Mouse (Mus musculus) thymus, adult 2 months (tissue): ENCODE data around the gene Nsl1. TPM values are rescaled to one million over a fixed set of nuclear protein-coding genes. Genes with fewer than 3 reads are reported as not detected.

ENCODE experiments used
- DNase-seq: peaks from one replicate; pipeline ENCODE4 v3.0.0; 2021
- H3K27ac ChIP-seq: fragments of 200-500 bp; 2 replicates; pipeline ENCODE4 v1.5.1; 2012; ENCODE audit warnings: low read length, control low read depth; ENCODE audit not compliant: control insufficient read depth, insufficient read depth
- H3K27me3 ChIP-seq: fragments of 200-500 bp; 2 replicates; pipeline ENCODE4 v1.6.1; 2012; ENCODE audit warnings: mild to moderate bottlenecking, low read length, moderate library complexity, mixed read lengths; ENCODE audit not compliant: control insufficient read depth, insufficient read depth
- H3K36me3 ChIP-seq: fragments of 200-500 bp; 2 replicates; pipeline ENCODE4 v1.6.1; 2012; ENCODE audit warnings: mild to moderate bottlenecking, low read length, moderate library complexity; ENCODE audit not compliant: control insufficient read depth, insufficient read depth
- H3K4me1 ChIP-seq: fragments of 200-500 bp; replicated peaks from 2 replicates; pipeline ENCODE4 v1.6.1; 2012; ENCODE audit warnings: low read length; ENCODE audit not compliant: control insufficient read depth, insufficient read depth
- H3K4me3 ChIP-seq: fragments of 200-500 bp; 2 replicates; pipeline ENCODE4 v1.5.1; 2012; ENCODE audit warnings: mild to moderate bottlenecking, low read length, control low read depth, moderate library complexity; ENCODE audit not compliant: control insufficient read depth, insufficient read depth
- CTCF ChIP-seq: fragments of 200-500 bp; IDR thresholded peaks from 2 replicates; pipeline ENCODE4 v1.5.1; 2012; ENCODE audit warnings: mild to moderate bottlenecking, control low read depth, low read length, moderate library complexity, borderline replicate concordance; ENCODE audit not compliant: control insufficient read depth, poor library complexity, insufficient read depth; ENCODE audit errors: extremely low read depth
- POLR2A ChIP-seq: fragments of 200-500 bp; IDR thresholded peaks from 2 replicates; pipeline ENCODE4 v1.6.1; 2012; ENCODE audit warnings: mild to moderate bottlenecking, low read length, control low read depth, moderate library complexity; ENCODE audit not compliant: control insufficient read depth, poor library complexity, insufficient read depth; ENCODE audit errors: extremely low read depth
- WGBS: fragments of 180-500 bp; shearing (Covaris S2); methylation state at CpG from one replicate; pipeline ENCODE4 v1.1.7; 2018; 5-methylcytosine and 5-hydroxymethylcytosine counted together
- polyA plus RNA-seq: library from polyadenylated mRNA; depleted of rRNA; stranded (reverse); fragments of >200 nt; gene quantifications from 2 replicates; pipeline ENCODE4 v1.2.3, GENCODE M21; 2012

The Nsl1 gene
- polyA plus RNA-seq, 1 experiment, result 8.1 TPM

GRCm38 (mm10) chr1:191089355-191089754 lies 26.5 kb downstream of the Nsl1 start:
- WGBS, result 94% methylated on average over 6 of the region's 6 CpGs
- TF ChIP-seq POLR2A (no peak), CTCF (no peak)
- Histone ChIP-seq H3K27me3 (no peaks in the 10 kb centered on the region), H3K4me1 (no peaks in the 10 kb centered on the region), H3K4me3 (no peak overlapping the region), H3K36me3 (no peaks in the 10 kb centered on the region), H3K27ac (no peak overlapping the region)
- no peak for DNase-seq

- Histone ChIP-seq H3K4me3 (no peak overlapping the region), H3K36me3 (no peaks in the 10 kb centered on the region), H3K27ac (no peak overlapping the region), H3K27me3 (no peaks in the 10 kb centered on the region; the same call in 1 of the 2 replicates), H3K4me1 (peaks cover under 1% of the 10 kb centered on the region; the same call in 1 of the 2 replicates)
- DNase-seq, result no peak
- no peak for TF ChIP-seq CTCF
- TF ChIP-seq POLR2A, result no peak
- 92% methylated on average over 8 of the region's 8 CpGs for WGBS
These were observed 29.2 kb downstream of the Nsl1 start for GRCm38 (mm10) chr1:191092050-191092449.

- Histone ChIP-seq H3K27ac (no peak overlapping the region), H3K36me3 (no peaks in the 10 kb centered on the region), H3K27me3 (peaks cover 8% of the 10 kb centered on the region), H3K4me1 (peaks cover 7% of the 10 kb centered on the region), H3K4me3 (no peak overlapping the region)
- TF ChIP-seq POLR2A (no peak), CTCF (no peak)
- WGBS, result 82% methylated on average over 5 of the region's 5 CpGs
- DNase-seq, result no peak
These were observed 30.8 kb downstream of the Nsl1 start for GRCm38 (mm10) chr1:191093578-191093977.

GRCm38 (mm10) chr1:191095019-191095418 lies 32.2 kb downstream of the Nsl1 start:
- H3K4me1 ChIP-seq, result peaks cover 7% of the 10 kb centered on the region
- no peaks in the 10 kb centered on the region for H3K36me3 ChIP-seq
- no peak overlapping the region for H3K27ac ChIP-seq
- no peak for DNase-seq
- peaks cover 12% of the 10 kb centered on the region for H3K27me3 ChIP-seq
- TF ChIP-seq POLR2A, result no peak
- H3K4me3 ChIP-seq, result no peak overlapping the region
- 71% methylated on average over 9 of the region's 9 CpGs for WGBS

- H3K27me3 ChIP-seq, result peaks cover 12% of the 10 kb centered on the region
- H3K27ac ChIP-seq, result no peak overlapping the region
These were observed 34.3 kb downstream of the Nsl1 start for GRCm38 (mm10) chr1:191096871-191097681.

GRCm38 (mm10) chr1:191097802-191098747 lies 35.3 kb downstream of the Nsl1 start, which contains the start of gene Batf3:
Batf3 (plus strand) TSS chr1:191097847.
- Histone ChIP-seq H3K27me3 (peaks cover 12% of the 10 kb centered on the region), H3K27ac (no peak within 1 kb of the TSS), H3K36me3 (no peaks in the 10 kb centered on the region), H3K4me3 (peak within 1 kb of the TSS; percentile 40), H3K4me1 (peaks cover 7% of the 10 kb centered on the region)
- WGBS, result 2% methylated on average over 90 of the region's 95 CpGs
- peak; percentile 32 for DNase-seq
- TF ChIP-seq POLR2A (no peak), CTCF (no peak)

More at GRCm38 (mm10) chr1:191096871-191097681, 34.3 kb downstream of the Nsl1 start:
- WGBS, result 25% methylated on average over 14 of the region's 14 CpGs
- peaks cover 7% of the 10 kb centered on the region for H3K4me1 ChIP-seq
- H3K36me3 ChIP-seq, result no peaks in the 10 kb centered on the region
- H3K4me3 ChIP-seq, result no peak overlapping the region
- DNase-seq, result no peak
- TF ChIP-seq CTCF, result no peak
- TF ChIP-seq POLR2A, result no peak
